Mouse (Mus musculus) embryonic facial prominence, embryonic 11.5 days (tissue): ENCODE results near the gene Hoxc11. TPM values are rescaled to one million over a fixed set of nuclear protein-coding genes. Genes with fewer than 3 reads are reported as not detected.

ENCODE experiments used
- ATAC-seq: fragments of 200-750 bp; cut with Nextera tagmentation; replicated peaks from 2 replicates; pipeline ENCODE4 v1.8.0; 2017; ENCODE audit warnings: low read depth; ENCODE audit not compliant: insufficient number of reproducible peaks, low FRiP score, low TSS enrichment
- DNase-seq: peaks from one replicate; pipeline ENCODE4 v3.0.0-alpha.2; 2015; ENCODE audit warnings: low spot score
- H3K27ac ChIP-seq: fragments of 300-500 bp; sonication (generic); replicated peaks from 2 replicates; pipeline ENCODE4 v1.5.1; 2014; ENCODE audit warnings: mild to moderate bottlenecking, low read depth, low read length, control low read depth
- H3K27me3 ChIP-seq: fragments of 300-500 bp; sonication (generic); 2 replicates; pipeline ENCODE4 v1.6.1; 2014; ENCODE audit warnings: mild to moderate bottlenecking, low read length, moderate library complexity, mixed read lengths; ENCODE audit not compliant: control insufficient read depth, insufficient read depth
- H3K36me3 ChIP-seq: fragments of 300-500 bp; sonication (generic); replicated peaks from 2 replicates; pipeline ENCODE4 v1.6.1; 2014; ENCODE audit warnings: low read depth, mild to moderate bottlenecking, low read length, moderate library complexity, mixed read lengths; ENCODE audit not compliant: control insufficient read depth, insufficient read depth
- H3K4me1 ChIP-seq: fragments of 300-500 bp; sonication (generic); 2 replicates; pipeline ENCODE4 v1.6.1; 2014; ENCODE audit warnings: low read length, mixed read lengths; ENCODE audit not compliant: control insufficient read depth, insufficient read depth
- H3K4me2 ChIP-seq: fragments of 300-500 bp; sonication (generic); 2 replicates; pipeline ENCODE4 v1.6.1; 2014; ENCODE audit warnings: low read depth, mild to moderate bottlenecking, control low read depth, low read length, moderate library complexity
- H3K4me3 ChIP-seq: fragments of 300-500 bp; sonication (generic); 2 replicates; pipeline ENCODE4 v1.5.1; 2014; ENCODE audit warnings: low read depth, low read length, control low read depth
- H3K9ac ChIP-seq: fragments of 300-500 bp; sonication (generic); replicated peaks from 2 replicates; pipeline ENCODE4 v1.6.1; 2014; ENCODE audit warnings: mild to moderate bottlenecking, control low read depth, low read length
- H3K9me3 ChIP-seq: fragments of 300-500 bp; sonication (generic); replicated peaks from 2 replicates; pipeline ENCODE4 v1.6.1; 2016; ENCODE audit warnings: mild to moderate bottlenecking, low read length, inconsistent platforms, mixed read lengths; ENCODE audit not compliant: control insufficient read depth
- WGBS: fragments of 180-500 bp; shearing (Covaris S2); extraction: QIAGEN DNeasy Blood & Tissue Kit; methylation state at CpG from one replicate; pipeline ENCODE4 v1.1.7; 2014; 5-methylcytosine and 5-hydroxymethylcytosine counted together
- polyA plus RNA-seq: library from polyadenylated mRNA; unstranded; fragments of >200 nt; fragmentation: Nextera tagmentation; extraction: Ambion mirVana; gene quantifications from 2 replicates; pipeline ENCODE4 v1.2.1, GENCODE M21; 2014

Gene Hoxc11
- polyA plus RNA-seq, 1 experiment from 2014 or later: not detected

DNA sequence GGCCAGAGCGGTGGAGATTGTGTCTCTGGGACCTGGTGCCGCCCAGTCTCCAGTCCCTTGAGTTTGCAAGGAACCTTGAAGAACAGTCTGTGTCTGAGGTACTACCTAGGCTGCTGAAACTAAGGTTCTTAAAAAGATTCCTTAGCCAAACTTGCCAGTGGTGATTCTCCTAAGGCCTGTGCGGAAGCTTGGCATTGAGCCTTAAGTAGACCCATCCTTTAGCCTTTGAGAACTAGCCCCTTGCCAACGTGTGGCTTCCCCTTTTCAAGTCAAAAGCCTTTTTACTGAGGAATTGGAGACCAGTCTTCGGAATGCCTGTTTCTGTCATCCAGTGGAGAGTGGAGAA lies 10.8 kb upstream of the Hoxc11 start:
- no peak for ATAC-seq
- no peaks in the 10 kb centered on the region; the same call in 1 of the 2 replicates for H3K4me1 ChIP-seq
- no peak overlapping the region for H3K27ac ChIP-seq
- H3K9me3 ChIP-seq: no peaks in the 10 kb centered on the region
- no peak overlapping the region for H3K4me3 ChIP-seq
- H3K9ac ChIP-seq: no peak overlapping the region
- no peak for DNase-seq
- H3K27me3 ChIP-seq: peaks cover 99% of the 10 kb centered on the region
- no peak overlapping the region for H3K4me2 ChIP-seq
- H3K36me3 ChIP-seq: no peaks in the 10 kb centered on the region
- 4% methylated on average over 5 of the region's 5 CpGs for WGBS

DNA sequence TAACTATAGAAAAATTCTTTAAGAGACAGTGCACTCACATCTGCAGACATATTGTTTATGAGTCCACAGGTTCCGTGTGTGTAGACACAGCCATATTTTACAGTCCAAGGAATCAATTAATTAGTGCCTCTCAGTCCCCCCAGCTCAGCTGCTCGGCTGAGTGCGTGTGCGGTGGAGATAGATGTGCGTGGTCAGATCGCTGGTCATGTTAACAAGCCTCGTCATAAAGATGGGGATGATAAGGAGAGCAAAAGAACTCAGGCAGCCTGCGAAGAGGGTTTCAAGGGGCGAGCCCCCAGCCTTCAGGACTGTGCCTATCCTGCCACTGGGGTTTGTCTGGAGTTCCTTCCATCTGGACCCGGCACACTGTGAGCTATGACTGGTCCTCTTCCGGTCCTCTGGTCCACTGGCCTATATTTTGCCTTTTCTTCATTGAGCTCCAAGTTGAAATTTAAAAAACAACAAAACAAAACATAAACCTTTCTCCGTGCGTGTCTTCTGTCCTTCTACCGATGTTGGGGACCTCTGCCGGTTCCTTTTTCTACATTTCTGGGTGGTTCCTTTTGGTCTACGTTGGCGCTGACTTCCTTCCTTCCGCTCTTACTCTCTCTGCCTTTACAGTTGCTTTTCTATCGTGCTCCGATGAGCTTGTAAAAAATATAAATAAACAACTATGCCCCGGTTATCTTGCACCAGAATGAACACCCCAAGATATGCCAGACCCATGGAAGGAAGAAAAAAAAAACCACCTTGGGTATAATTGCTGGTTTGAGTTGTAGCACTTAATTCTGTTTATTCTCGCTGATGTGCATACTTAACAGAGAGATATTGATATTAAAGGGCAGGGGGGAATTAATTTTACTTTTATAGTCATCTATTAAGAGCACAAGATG lies 8.8 kb upstream of the Hoxc11 start:
- H3K4me2 ChIP-seq: no peak overlapping the region
- H3K9ac ChIP-seq: no peak overlapping the region
- H3K36me3 ChIP-seq: no peaks in the 10 kb centered on the region
- H3K4me1 ChIP-seq: no peaks in the 10 kb centered on the region; the same call in 1 of the 2 replicates
- peaks cover 99% of the 10 kb centered on the region for H3K27me3 ChIP-seq
- DNase-seq (no peak), ATAC-seq (no peak)
- no peak overlapping the region for H3K4me3 ChIP-seq
- no peaks in the 10 kb centered on the region for H3K9me3 ChIP-seq
- no peak overlapping the region for H3K27ac ChIP-seq
- 11% methylated on average over 22 of the region's 22 CpGs for WGBS

DNA sequence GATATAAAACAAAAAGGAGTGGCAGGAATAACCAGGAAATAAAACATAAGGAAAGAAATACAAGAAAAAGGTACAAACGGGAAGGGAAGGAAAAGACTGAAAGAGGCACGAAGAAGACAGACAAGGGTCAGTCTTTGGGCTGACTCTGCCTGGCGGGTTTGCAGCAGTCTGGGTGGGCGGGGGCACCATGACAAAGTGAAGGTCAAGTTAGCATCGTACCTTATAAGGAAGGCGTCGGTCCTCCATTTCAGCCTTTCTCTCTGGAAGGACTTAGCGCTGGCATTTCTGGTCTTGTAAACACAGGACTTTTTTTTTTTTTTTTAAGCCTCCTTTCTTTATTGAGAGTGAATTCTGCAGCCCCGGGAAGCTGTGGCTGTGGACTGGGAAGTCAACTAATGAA lies 7.0 kb upstream of the Hoxc11 start:
- no peaks in the 10 kb centered on the region for H3K36me3 ChIP-seq
- H3K4me1 ChIP-seq: no peaks in the 10 kb centered on the region; the same call in 1 of the 2 replicates
- no peak overlapping the region for H3K27ac ChIP-seq
- peaks cover 99% of the 10 kb centered on the region for H3K27me3 ChIP-seq
- ATAC-seq (no peak), DNase-seq (no peak)
- 1% methylated on average over 9 of the region's 9 CpGs for WGBS
- no peaks in the 10 kb centered on the region for H3K9me3 ChIP-seq
- no peak overlapping the region for H3K4me3 ChIP-seq
- H3K9ac ChIP-seq: no peak overlapping the region
- no peak overlapping the region for H3K4me2 ChIP-seq

DNA sequence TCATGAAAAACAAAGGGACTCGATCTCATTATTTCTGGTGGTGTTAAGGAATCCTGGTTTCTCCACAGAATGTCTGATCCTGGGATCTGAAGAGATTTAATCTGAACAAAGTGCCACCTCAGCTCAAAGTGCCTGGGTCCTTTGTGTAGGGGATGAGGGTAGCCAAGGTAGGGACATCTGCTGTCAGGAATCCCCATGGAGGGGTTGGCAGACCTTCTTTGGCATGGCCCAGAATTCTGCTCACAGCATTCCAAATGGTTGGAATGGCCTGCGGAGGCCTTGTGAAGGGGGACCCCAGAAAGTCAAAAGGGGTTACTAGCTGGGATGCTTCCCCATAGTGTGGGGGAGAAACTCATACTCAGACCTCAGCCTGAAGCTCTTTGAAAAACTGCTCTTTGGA lies 5.4 kb upstream of the Hoxc11 start:
- Histone ChIP-seq H3K4me3 (no peak overlapping the region), H3K4me1 (no peaks in the 10 kb centered on the region), H3K4me2 (no peak overlapping the region), H3K27ac (no peak overlapping the region), H3K36me3 (no peaks in the 10 kb centered on the region), H3K27me3 (peaks cover 98% of the 10 kb centered on the region), H3K9me3 (no peaks in the 10 kb centered on the region), H3K9ac (no peak overlapping the region)
- ATAC-seq: no peak
- WGBS: 11% methylated on average over 2 of the region's 2 CpGs
- no peak for DNase-seq

DNA sequence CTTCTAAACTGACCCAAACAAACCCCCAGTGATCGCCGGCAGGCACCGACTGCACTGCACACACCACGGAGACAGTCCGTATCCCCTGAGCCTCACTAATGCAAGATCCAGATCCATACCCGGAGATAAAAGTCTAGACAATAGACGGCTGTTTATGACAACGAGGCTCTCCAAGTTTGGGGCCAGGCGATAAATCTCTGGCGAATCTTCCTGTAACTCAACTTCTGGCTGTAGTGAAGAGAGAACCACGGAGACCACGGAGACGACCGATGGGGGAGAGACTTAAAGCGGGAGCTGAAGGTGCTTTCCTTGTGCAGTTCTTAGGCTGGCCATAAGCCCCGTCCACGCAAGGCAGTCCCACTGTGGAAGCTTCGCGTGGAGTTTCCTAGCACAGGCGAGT lies 4.5 kb upstream of the Hoxc11 start:
- Histone ChIP-seq H3K9me3 (no peaks in the 10 kb centered on the region), H3K4me2 (no peak overlapping the region), H3K36me3 (no peaks in the 10 kb centered on the region), H3K27ac (no peak overlapping the region), H3K4me1 (no peaks in the 10 kb centered on the region), H3K4me3 (no peak overlapping the region), H3K27me3 (peaks cover 98% of the 10 kb centered on the region), H3K9ac (no peak overlapping the region)
- ATAC-seq (no peak), DNase-seq (no peak)
- WGBS: under 1% methylated on average over 20 of the region's 20 CpGs

DNA sequence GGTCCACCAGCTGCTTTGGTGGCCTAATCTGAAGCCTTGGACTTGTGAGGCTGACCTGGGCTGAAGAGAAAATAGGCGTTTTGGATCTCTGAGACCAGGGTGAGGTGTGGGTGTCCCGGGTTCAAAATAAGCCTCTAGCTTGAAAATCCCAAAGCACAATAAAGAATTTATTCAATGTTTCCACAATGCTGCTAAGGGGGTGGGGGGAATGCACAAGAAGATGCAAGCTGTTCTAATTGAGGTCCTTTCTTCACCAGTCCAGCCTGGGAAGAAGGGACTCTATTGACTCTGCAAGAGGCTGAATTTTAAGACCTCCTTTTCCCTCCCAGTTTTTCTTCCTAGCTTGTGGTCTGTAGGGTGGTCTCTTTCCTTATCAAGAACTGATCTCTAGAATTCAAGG lies 3.4 kb upstream of the Hoxc11 start:
- no peaks in the 10 kb centered on the region for H3K36me3 ChIP-seq
- DNase-seq (no peak), ATAC-seq (no peak)
- H3K9ac ChIP-seq: no peak overlapping the region
- no peak overlapping the region for H3K4me3 ChIP-seq
- no peaks in the 10 kb centered on the region for H3K4me1 ChIP-seq
- H3K4me2 ChIP-seq: no peak overlapping the region
- H3K9me3 ChIP-seq: no peaks in the 10 kb centered on the region
- H3K27me3 ChIP-seq: peaks cover 98% of the 10 kb centered on the region
- 8% methylated on average over 2 of the region's 2 CpGs for WGBS
- no peak overlapping the region for H3K27ac ChIP-seq

DNA sequence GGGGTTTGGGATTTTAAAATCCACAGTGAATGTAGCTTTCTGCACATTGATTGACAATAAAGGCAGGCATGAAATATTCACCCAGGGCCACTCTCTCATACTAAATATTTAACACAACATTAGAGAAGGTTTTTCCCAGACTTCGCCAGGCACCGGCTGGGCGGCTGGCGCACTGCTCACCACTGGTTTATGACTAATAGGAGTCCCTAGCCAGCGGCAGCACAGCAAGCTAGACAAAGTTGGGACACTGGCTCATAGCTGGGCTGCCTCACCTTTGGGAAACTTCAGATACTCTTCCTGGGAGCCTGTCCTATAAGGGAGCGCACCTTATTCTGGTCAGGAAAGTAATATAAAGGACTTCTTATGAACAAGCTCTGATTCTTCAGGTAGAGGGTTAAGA lies 666 bp upstream of the Hoxc11 start:
- Histone ChIP-seq H3K9ac (no peak overlapping the region), H3K4me3 (no peak overlapping the region), H3K27ac (no peak overlapping the region), H3K4me2 (no peak overlapping the region), H3K9me3 (no peaks in the 10 kb centered on the region), H3K36me3 (no peaks in the 10 kb centered on the region), H3K27me3 (peaks cover 96% of the 10 kb centered on the region), H3K4me1 (no peaks in the 10 kb centered on the region)
- DNase-seq: no peak
- ATAC-seq: no peak
- 5% methylated on average over 6 of the region's 6 CpGs for WGBS

DNA sequence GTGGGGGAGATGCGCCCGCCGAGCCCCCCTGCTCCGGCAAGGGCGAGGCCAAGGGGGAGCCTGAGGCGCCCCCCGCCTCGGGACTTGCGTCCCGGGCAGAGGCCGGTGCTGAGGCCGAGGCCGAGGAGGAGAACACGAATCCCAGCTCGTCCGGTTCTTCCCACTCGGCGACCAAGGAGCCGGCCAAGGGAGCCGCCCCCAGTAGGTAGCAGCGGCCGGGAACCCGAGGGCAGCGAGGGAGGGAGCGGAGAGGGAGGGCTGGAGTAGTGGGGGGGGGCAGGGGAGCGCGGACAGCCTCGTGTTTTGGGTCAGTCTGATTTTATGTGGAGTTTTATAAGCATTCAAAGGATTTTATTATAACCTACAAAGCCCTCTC lies 768 bp downstream of the Hoxc11 start:
- WGBS: under 1% methylated on average over 28 of the region's 28 CpGs
- H3K4me2 ChIP-seq: no peak overlapping the region
- H3K27me3 ChIP-seq: peaks cover 92% of the 10 kb centered on the region
- H3K4me1 ChIP-seq: no peaks in the 10 kb centered on the region
- H3K9me3 ChIP-seq: no peaks in the 10 kb centered on the region
- DNase-seq (no peak), ATAC-seq (no peak)
- no peak overlapping the region for H3K27ac ChIP-seq
- H3K9ac ChIP-seq: no peak overlapping the region
- H3K36me3 ChIP-seq: no peaks in the 10 kb centered on the region
- H3K4me3 ChIP-seq: no peak overlapping the region
